Mouse (Mus musculus): ENCODE measurements around the gene Atp6v0a1. TPM values are rescaled to one million over a fixed set of nuclear protein-coding genes. Genes with fewer than 3 reads are reported as not detected.

Atp6v0a1 gene
- polyA plus RNA-seq, 1 experiment from 2014 or later: 157 TPM

DNA sequence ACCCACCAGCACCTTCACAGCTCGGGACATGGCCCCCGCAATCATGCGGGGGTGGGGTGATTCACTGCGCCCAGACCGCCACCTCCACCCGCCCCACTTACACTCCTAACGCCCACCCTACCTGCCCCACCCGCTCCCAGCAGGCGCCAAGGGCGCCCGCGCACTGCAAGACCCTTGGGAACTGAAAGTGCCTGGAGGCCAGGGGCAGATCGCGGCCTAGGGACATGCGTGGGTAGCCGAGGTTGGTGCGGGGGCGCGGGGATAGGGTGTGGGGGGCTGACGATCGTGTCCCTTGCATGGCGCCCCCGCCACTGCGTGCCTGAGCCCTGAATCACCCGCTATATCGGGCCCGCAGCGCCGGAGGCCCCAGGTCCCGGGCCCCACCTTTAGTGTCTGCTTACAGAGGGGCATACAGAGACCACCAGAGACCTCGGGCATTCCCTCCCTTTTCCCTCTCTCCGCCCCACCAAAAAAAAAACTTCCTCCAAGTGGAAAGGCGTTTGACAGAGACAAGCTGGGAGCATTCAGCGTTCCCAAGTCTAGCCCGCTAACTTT, 40.0 kb upstream of the Atp6v0a1 start:
- WGBS: 9% methylated on average over 34 of the region's 35 CpGs
- H3K9me3 ChIP-seq: no peaks in the 10 kb centered on the region
- peak overlapping the region; percentile 53 for H3K4me2 ChIP-seq
- H3K27me3 ChIP-seq: peaks cover 71% of the 10 kb centered on the region
- peak overlapping the region; percentile 48 for H3K9ac ChIP-seq
- ATAC-seq (ENCODE audit: low FRiP score, low read depth): no peak
- peaks cover 18% of the 10 kb centered on the region for H3K4me1 ChIP-seq (replicated peaks)
- peak overlapping the region; percentile 44 for H3K4me3 ChIP-seq
- H3K27ac ChIP-seq (replicated peaks): no peak overlapping the region
- no peaks in the 10 kb centered on the region for H3K36me3 ChIP-seq

DNA sequence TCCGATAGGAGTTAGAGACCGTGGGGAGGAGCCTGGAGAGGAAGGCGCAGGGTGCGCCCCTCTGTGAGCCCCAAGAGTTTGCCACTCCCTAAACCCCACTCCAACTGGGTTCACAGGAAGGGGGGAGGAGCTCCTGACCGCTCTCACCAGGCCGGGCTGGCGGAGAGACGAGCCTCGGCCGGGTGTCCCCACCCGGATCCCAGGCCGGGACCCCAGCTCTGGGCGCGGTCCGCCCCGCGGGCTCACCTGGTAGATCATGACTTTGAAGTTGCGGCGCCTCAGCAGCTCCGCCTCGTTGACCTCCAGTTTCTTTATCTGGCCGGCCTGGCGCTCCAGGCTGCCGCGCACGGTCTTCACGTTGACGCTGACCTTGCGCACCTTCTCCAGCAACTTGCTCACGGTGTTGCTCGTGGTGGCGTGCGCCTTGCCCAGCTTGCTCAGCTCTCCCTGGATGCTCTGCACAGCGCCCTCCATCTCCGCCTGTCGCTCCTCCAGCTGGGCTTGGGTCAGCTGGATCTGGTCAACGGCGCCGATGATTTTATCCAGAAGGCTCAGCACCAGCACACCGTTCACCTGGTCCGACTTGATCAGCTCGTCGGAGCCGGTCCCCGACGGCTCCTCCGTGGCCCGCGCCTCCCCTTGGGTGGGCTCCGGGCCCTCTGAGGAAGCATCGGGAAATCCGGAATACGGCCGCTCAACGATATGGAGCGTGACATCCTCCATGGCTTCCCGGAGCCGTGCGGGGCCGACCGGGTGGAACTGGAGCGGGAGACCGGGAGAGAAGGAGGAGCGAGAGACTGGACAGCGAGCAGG, 39.3 kb upstream of the Atp6v0a1 start:
- ATAC-seq (ENCODE audit: low FRiP score, low read depth): 0 out of 2 replicates have a peak, but pooled peaks have one; percentile 38
- under 1% methylated on average over 65 of the region's 65 CpGs for WGBS
- peaks cover 18% of the 10 kb centered on the region for H3K4me1 ChIP-seq (replicated peaks)
- peak overlapping the region; percentile 53 for H3K4me2 ChIP-seq
- H3K9ac ChIP-seq: peak overlapping the region; percentile 48
- H3K9me3 ChIP-seq: no peaks in the 10 kb centered on the region
- no peaks in the 10 kb centered on the region for H3K36me3 ChIP-seq
- peak overlapping the region; percentile 42; the same call in 1 of the 2 replicates for H3K27ac ChIP-seq (replicated peaks)
- peak overlapping the region; percentile 44 for H3K4me3 ChIP-seq
- peaks cover 71% of the 10 kb centered on the region for H3K27me3 ChIP-seq

DNA sequence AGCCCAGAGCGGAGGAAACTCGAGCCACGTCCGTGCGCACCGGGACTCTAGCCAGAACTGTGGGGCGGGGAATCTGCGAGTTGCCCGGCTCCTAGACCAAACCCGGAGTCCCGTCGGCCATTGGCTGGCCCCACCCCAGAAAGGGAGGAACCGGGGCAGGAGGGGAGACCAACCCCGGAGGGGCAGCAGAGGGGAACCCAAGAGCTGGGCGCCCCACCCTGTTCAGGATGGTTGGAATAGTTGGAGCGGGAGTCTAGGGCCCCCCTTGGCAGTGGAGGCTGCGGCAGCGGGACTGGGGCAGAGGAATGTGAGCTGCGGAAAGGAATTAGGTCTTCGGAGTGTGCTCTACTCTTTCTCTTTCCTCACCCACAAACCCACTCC, 38.7 kb upstream of the Atp6v0a1 start, which contains the start of gene Cavin1:
Gene Cavin1 (minus strand): TSS at position 331 of the 381 bp plus-strand sequence.
- Histone ChIP-seq H3K9ac (peak within 1 kb of the TSS; percentile 48), H3K4me1 (replicated peaks) (peaks cover 18% of the 10 kb centered on the region), H3K4me2 (peak within 1 kb of the TSS; percentile 53), H3K27me3 (peaks cover 69% of the 10 kb centered on the region), H3K27ac (replicated peaks) (peak within 1 kb of the TSS; percentile 42; the same call in 1 of the 2 replicates), H3K36me3 (no peaks in the 10 kb centered on the region), H3K9me3 (no peaks in the 10 kb centered on the region), H3K4me3 (peak within 1 kb of the TSS; percentile 44)
- ATAC-seq (ENCODE audit: low FRiP score, low read depth): peak; percentile 72
- WGBS: 3% methylated on average over 20 of the region's 20 CpGs

DNA sequence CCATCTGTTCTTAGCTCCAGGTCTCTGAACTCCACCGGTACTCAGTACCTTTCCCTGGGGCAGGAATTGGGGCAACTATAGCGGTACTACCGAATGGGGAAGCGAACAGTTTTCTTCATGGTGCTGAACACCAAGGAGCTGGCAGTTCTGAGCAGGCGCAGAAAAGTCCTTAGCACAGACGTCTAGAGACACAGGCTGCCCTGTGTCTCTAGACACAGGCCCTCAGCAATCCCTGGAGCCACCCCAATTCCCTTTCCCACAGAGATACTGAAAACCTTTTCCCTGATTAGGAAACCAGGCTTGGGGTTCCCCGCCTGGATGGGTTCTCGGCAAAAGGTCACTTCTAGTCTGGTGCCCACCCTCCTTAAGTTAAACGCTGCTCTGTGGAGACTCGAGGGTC, 37.8 kb upstream of the Atp6v0a1 start:
- Histone ChIP-seq H3K36me3 (no peaks in the 10 kb centered on the region), H3K27ac (replicated peaks) (no peak overlapping the region), H3K9me3 (no peaks in the 10 kb centered on the region), H3K27me3 (peaks cover 62% of the 10 kb centered on the region), H3K9ac (no peak overlapping the region), H3K4me2 (no peak overlapping the region), H3K4me3 (no peak overlapping the region), H3K4me1 (replicated peaks) (peaks cover 18% of the 10 kb centered on the region)
- WGBS: 66% methylated on average over 10 of the region's 10 CpGs
- no peak for ATAC-seq (ENCODE audit: low FRiP score, low read depth)

DNA sequence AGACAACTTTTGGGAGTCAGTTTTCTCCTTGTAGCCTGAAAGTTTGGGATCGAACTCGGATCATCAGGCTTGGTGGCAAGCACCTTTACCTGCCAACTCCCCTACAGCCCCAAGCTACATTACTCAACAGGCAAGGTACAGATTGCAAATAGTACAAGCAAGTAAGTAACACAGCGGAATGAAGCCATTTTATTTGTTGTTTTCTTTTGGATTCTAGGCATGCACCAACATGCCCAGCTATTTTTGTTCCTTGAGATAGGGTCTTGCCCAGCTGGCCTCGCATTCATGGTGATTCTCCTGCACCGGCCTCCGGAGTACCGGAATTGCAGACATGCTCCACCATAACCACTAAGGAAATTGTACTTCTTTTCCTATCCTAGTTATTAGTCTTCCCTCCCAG, 36.0 kb upstream of the Atp6v0a1 start:
- no peaks in the 10 kb centered on the region for H3K9me3 ChIP-seq
- peaks cover 18% of the 10 kb centered on the region for H3K4me1 ChIP-seq (replicated peaks)
- no peak overlapping the region for H3K4me2 ChIP-seq
- no peak for ATAC-seq (ENCODE audit: low FRiP score, low read depth)
- H3K27me3 ChIP-seq: peaks cover 53% of the 10 kb centered on the region
- no peaks in the 10 kb centered on the region for H3K36me3 ChIP-seq
- H3K9ac ChIP-seq: no peak overlapping the region
- H3K4me3 ChIP-seq: no peak overlapping the region
- WGBS: 94% methylated on average over 7 of the region's 7 CpGs
- no peak overlapping the region for H3K27ac ChIP-seq (replicated peaks)

DNA sequence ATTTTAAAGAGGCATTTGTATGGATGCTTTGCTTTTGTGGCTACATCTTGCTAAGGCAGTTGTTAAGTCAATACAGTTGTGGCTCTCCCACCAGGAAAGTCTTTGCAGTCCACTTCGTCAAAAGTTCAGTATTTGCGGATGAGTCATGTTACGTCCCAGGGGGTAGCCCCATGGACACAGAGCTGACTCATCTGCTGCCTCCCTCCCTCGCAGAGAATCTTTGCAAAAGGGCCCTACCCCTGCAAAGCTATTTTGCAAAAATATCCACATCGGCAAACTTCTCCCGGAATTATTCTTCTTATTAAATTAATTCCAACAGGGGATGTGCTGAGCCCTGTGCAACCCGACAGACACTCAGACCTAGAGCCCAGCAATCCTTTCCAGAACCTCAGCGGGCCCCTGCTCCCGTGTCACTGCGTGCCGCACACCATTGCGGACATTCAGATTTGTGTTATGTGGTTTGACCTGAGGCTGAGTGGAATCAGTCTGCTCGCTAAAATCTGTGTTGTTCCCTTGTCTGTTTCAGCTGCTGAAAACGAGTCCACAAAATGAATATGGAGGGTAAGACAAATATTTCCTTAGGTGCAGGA, 34.8 kb upstream of the Atp6v0a1 start:
- no peak overlapping the region for H3K4me3 ChIP-seq
- H3K9me3 ChIP-seq: no peaks in the 10 kb centered on the region
- no peak overlapping the region for H3K27ac ChIP-seq (replicated peaks)
- peaks cover 13% of the 10 kb centered on the region for H3K4me1 ChIP-seq (replicated peaks)
- H3K9ac ChIP-seq: no peak overlapping the region
- H3K4me2 ChIP-seq: no peak overlapping the region
- H3K36me3 ChIP-seq: no peaks in the 10 kb centered on the region
- H3K27me3 ChIP-seq: peaks cover 41% of the 10 kb centered on the region
- no peak for ATAC-seq (ENCODE audit: low FRiP score, low read depth)
- 77% methylated on average over 14 of the region's 14 CpGs for WGBS

DNA sequence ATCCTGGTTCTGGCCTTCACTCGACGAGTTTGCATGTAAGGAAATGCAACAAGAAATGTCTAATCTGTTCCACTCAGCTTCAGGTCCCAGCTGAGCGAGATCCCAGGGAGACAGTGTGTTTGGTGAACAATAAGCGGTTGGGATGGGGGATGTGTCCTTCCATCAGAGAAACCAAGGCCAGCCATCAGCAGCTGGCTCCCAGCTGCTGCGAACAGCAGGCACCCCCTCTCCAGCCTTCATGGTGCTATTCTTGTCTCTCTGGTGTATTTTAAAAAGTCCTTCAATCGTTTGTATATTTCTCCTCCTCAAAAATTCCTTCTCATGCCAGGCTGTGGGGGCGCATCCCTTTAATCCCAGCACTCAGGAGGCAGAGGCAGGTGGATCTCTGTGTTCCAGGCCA, 34.0 kb upstream of the Atp6v0a1 start:
- H3K4me1 ChIP-seq (replicated peaks): peaks cover 6% of the 10 kb centered on the region
- no peak overlapping the region for H3K27ac ChIP-seq (replicated peaks)
- H3K9ac ChIP-seq: no peak overlapping the region
- WGBS: 74% methylated on average over 7 of the region's 7 CpGs
- ATAC-seq (ENCODE audit: low FRiP score, low read depth): no peak
- no peaks in the 10 kb centered on the region for H3K9me3 ChIP-seq
- no peak overlapping the region for H3K4me2 ChIP-seq
- H3K27me3 ChIP-seq: peaks cover 33% of the 10 kb centered on the region
- no peak overlapping the region for H3K4me3 ChIP-seq
- H3K36me3 ChIP-seq: no peaks in the 10 kb centered on the region

DNA sequence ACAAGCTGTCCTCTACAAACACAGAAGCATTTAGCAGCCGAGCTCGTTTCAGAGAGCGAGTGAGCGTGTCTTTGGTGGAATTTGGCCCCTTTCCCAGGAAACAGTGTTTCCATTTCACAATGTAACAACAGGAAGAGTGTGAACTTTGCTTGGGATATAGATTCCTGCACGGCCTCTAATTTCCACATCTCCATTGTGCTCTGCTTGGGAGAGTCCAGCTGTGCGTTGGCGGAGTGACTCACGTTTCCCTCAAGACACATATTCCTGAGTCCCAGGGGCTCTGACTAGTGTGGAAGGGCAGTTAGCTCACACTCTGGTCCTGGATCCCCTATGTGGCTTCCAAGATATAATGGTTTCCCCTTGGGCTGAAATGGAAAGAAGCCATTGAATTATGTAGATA, 29.4 kb upstream of the Atp6v0a1 start:
- Histone ChIP-seq H3K27me3 (peaks cover 2% of the 10 kb centered on the region; the same call in 1 of the 2 replicates), H3K27ac (replicated peaks) (0 out of 2 replicates have a peak overlapping the region, but pooled peaks have one; percentile 17), H3K4me1 (replicated peaks) (peaks cover 7% of the 10 kb centered on the region; the same call in 1 of the 2 replicates), H3K4me2 (no peak overlapping the region), H3K36me3 (no peaks in the 10 kb centered on the region), H3K9me3 (no peaks in the 10 kb centered on the region), H3K9ac (no peak overlapping the region), H3K4me3 (no peak overlapping the region)
- WGBS: 48% methylated on average over 8 of the region's 8 CpGs
- ATAC-seq (ENCODE audit: low FRiP score, low read depth): no peak

DNA sequence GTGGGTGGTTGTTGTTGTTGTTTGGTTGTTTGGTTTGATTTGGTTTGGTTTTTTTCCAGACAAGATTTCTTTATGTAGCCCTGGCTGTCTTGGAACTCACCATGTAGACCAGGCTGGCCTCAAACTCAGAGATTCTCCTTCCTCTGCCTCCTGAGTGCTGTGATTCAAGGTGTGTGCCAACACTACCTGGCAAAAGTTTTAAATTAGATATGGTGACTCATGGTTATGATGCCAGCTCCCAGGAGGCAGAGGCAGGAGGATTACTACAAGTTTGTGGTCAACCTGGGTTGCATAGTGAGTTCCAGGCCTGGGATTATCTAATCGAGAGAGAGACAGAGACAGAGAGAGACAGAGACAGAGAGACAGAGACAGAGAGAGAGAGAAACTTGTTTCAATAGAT, 28.8 kb upstream of the Atp6v0a1 start:
- H3K4me3 ChIP-seq: no peak overlapping the region
- peaks cover 7% of the 10 kb centered on the region; the same call in 1 of the 2 replicates for H3K4me1 ChIP-seq (replicated peaks)
- no peaks in the 10 kb centered on the region for H3K9me3 ChIP-seq
- ATAC-seq (ENCODE audit: low FRiP score, low read depth): no peak
- H3K36me3 ChIP-seq: no peaks in the 10 kb centered on the region
- WGBS: 72% methylated on average over 1 of the region's 1 CpGs
- no peak overlapping the region for H3K9ac ChIP-seq
- peaks cover 2% of the 10 kb centered on the region; the same call in 1 of the 2 replicates for H3K27me3 ChIP-seq
- no peak overlapping the region for H3K4me2 ChIP-seq
- H3K27ac ChIP-seq (replicated peaks): 0 out of 2 replicates have a peak overlapping the region, but pooled peaks have one; percentile 17

DNA sequence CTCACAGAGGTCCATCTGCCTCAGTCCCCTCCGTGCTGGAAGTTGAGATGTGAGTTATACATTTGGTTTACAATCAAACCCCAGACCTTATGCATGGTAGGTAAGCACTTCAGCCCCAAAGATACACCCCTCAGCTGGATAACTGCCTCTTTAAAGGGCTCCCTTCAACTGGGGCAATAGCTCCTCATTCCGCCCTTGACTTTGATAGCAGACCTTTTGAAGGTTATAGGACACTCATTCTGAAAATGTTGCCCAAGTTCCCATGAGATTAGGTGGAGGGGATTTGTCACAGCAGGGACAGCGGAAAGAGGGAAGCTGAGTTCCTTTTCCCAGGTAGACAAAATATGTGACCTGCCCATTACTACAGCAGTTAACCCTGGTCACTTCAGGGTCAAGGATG, 28.0 kb upstream of the Atp6v0a1 start:
- H3K27me3 ChIP-seq: peaks cover 2% of the 10 kb centered on the region; the same call in 1 of the 2 replicates
- no peak for ATAC-seq (ENCODE audit: low FRiP score, low read depth)
- no peak overlapping the region for H3K4me3 ChIP-seq
- peaks cover 7% of the 10 kb centered on the region; the same call in 1 of the 2 replicates for H3K4me1 ChIP-seq (replicated peaks)
- no peaks in the 10 kb centered on the region for H3K9me3 ChIP-seq
- WGBS: 69% methylated on average over 3 of the region's 3 CpGs
- H3K36me3 ChIP-seq: no peaks in the 10 kb centered on the region
- no peak overlapping the region for H3K9ac ChIP-seq
- H3K27ac ChIP-seq (replicated peaks): no peak overlapping the region
- no peak overlapping the region for H3K4me2 ChIP-seq

DNA sequence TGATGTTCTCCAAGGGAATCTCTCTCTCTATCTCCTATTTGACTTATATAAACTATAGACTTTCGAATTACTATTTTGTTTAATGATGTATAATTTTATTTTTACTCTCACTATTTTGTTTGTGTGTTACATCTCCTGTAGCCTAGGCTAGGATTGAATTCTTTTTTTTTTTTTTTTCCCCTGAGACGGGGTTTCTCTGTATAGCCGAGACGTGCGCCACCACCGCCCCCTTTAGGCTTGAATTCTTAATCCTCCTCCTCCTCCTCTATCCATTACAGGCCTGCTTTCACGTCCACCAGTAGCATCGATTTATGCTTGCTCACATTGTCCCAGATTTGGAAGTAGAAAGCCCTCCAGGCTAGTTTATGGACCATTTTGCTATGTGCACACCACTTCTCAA, 27.2 kb upstream of the Atp6v0a1 start:
- 17% methylated on average over 8 of the region's 8 CpGs for WGBS
- no peak overlapping the region for H3K9ac ChIP-seq
- H3K9me3 ChIP-seq: no peaks in the 10 kb centered on the region
- peaks cover 7% of the 10 kb centered on the region; the same call in 1 of the 2 replicates for H3K4me1 ChIP-seq (replicated peaks)
- no peak for ATAC-seq (ENCODE audit: low FRiP score, low read depth)
- no peak overlapping the region for H3K27ac ChIP-seq (replicated peaks)
- no peak overlapping the region for H3K4me3 ChIP-seq
- no peaks in the 10 kb centered on the region for H3K36me3 ChIP-seq
- H3K27me3 ChIP-seq: peaks cover 2% of the 10 kb centered on the region; the same call in 1 of the 2 replicates
- no peak overlapping the region for H3K4me2 ChIP-seq

Measured in hindbrain, embryonic 15.5 days (tissue).